Mouse (Mus musculus): ENCODE data around the gene Sord.

Gene Sord

DNA sequence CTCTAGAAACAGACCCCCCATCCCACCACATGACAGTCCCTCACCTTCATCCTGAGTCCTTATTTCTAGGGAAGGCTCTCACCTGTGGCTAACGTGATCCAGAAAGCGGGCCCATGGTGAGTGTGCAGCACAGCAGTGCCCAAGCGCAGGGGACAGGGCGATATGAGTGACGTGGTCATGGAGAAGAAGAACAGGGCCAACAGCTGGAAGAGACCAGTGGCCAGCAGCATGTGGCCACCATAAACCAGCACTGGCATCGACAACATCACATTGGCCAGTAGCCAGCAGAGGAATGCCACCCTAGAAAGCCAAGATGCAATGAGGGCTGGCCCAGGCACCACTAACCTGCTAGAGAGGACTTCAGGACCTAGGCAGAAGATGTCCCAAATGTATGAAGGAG is 70.0 kb downstream of the Sord start:
- DNase-seq = no peak

DNA sequence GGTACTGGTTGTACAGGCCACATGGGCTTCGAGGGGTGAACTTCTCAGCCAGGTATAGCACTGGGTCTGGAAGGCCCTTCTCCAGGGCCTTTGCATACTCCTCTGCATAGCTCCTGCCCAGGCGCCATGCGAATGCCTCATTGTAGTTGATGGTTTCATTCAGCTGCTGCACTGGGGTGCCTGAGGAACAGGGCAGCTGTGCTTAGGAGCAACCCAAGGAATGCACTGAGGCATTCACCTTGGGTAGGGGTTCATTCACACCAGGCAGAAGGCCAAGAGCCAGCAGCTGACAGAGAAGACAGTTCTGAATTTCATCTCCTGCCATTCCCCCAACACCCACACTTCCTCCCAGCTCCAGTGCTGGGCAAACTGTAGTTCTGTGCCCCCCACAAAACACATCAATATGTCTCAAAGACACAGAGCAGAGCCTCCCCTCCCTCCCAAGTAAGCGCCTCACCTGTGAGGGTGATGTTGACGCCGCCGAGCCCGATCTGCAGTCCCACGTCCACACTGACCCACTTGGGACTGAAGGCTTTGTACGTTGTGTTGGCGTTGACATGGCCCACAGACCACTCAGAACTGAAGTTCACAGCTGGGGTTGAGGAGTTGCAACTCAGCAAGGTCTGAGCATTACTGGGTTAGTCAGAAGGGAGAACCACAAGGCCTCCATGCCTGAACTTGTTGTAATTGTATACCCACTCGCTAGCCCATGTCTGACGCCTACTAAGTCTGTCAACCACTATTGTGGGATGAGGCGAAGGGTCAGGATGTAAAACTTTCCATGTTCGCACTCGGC is 70.7 kb downstream of the Sord start:
- no peak for DNase-seq

DNA sequence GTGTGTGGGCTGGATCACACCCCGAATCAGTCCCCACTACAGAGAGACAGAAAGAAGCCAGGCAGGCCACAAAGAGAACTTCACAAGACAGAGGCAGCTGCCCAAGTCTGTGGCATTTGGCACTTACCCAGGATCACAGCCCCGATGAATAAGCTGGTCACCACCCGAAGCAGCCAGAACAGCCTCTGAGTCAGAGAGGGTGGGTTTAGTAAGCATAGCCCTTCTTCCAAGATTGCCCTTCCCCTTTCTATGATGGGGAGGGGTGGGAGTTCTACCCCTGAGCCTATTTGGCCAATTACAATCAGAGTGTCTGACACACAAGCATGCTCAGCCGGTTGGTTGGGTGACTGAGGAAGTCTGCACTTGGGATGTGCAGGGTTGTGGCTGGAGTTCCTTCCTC is 71.6 kb downstream of the Sord start:
- no peak for DNase-seq

DNA sequence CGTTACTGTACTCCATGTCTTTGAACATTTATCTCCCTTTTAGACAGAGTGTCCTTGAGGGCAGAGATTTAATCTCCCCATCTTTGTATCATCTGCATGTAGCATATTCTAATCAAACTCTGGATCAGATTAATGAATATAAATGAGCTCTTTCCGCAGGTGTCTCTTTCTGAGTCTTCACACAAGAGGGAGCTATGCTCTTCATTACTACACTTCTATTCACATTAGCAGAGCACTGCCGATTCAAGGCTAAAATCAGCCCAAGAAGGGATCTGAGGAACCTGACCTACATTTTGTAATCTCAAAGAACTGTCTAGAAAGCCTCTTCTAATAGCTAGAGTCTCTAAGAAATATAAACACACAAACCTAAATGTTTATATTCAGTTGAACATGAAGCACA is 75.1 kb downstream of the Sord start:
- DNase-seq = no peak

DNA sequence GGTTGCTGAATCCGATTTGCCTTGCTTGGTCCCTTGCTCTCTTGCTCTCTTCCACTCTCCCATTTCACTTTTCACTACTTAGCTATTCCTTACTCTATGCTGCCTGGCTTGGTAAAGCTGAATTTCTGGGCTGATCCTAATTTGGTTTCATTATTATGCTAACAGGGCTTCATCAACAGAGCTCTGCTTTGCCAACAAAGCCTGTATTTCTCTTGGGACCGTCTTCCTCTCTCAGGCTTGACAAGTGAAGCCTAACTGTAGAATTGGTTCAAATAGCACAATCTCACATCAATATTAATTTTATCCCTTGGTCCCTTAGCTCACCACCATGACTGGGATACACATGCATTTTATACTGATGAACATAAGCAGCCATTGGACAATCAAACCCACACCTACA is 77.0 kb downstream of the Sord start:
- DNase-seq = no peak

DNA sequence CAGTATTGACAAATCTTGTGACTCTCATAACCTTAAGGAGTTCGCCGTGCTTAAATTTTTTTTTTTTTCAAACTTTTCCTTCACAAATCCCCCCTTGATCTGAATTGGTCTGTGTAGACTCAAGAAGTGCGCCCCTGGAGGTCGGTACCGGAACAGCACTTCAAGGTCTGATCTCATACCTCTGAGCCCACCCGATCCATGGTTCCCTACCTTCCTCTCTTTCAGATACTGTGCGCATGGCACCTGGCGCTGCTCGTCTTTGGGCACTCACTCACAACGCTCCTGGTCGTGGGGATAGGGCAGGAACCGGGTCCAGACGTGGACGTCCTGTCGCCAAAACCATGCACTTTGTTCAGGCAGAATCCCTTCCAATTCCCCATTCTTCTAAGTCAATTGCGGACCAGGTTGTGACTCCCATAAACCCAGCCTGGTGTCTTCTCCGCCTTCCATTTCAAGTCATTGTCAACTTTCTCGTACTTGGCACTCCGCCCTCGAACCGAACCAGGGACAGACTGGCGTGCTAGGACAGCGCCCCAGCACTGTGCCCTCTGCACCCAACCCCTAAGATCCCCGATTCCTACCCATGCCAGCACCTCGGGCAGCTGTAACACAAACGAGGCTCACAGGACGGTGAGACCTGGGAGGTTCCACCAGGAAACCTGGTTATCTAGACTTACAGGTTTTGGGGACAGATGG is 78.3 kb downstream of the Sord start:
- peak; percentile 81 for DNase-seq

DNA sequence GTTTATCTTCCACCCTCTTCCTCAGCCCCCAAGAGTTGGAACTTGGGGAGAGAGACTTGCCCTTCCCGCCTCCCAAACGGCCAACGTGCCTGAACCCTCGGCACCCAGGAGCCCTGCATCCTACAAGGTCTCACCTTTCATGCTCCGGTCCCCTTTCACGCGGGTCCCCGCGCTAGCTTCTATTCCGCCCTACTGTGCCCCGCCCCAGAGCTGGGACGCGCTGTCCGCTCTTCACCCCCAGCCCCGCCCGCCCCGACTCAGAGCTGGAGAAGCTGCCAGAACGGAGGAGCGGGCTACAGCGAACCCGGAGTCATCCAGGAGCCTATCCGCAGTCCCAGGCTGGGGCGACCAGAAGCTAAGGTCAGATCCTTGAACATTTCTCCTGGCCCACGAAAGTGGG is 79.0 kb downstream of the Sord start, which contains the start of gene Duoxa1:
Gene Duoxa1, minus strand, starts transcription at position 195 of the 400 bp plus-strand sequence.
- no peak for DNase-seq
